10 mouse cellular contexts compared by ENCODE assay signal in genomic region chr10:128335582-128335981, GRCm38 (mm10). TPM values are rescaled to one million over a fixed set of nuclear protein-coding genes. Genes with fewer than 3 reads are reported as not detected.
A peak's percentile ranks its signal among the peaks of the same experiment; 100 is the strongest.
DNase-seq lines count a peak whose midpoint lies in the region; ATAC-seq and TF ChIP-seq lines count a peak whose summit lies in the region.
"Had no signal": no experiment of that assay in that cellular context is flagged by ENCODE, and none has a peak within 500 bp of the region (broad histone marks: within the 10 kb centered on the region; RNA-seq: fewer than 3 reads in every experiment).

No protein-coding gene starts in this region.

- no peaks in the 10 kb centered on the region for H3K36me3 ChIP-seq in kidney, adult 2 months (ENCODE audit: control insufficient read depth, insufficient read depth, low read length)
- no peaks in the 10 kb centered on the region for H3K36me3 ChIP-seq in kidney, embryonic 16.5 days (ENCODE audit: insufficient read depth, low read length)
- H3K36me3 ChIP-seq in heart, postnatal 0 days (replicated peaks; ENCODE audit: control insufficient read depth, insufficient read depth, low read length) = no peaks in the 10 kb centered on the region

- intact Hi-C loops in left cerebral cortex, postnatal 4 days (cut with DNase I) = no loop called here

- H3K9ac ChIP-seq in kidney, embryonic 16.5 days (replicated peaks; ENCODE audit: low read length) = no peak overlapping the region
- H3K9ac ChIP-seq in heart, postnatal 0 days (replicated peaks; ENCODE audit: low read depth, low read length) = no peak overlapping the region
- H3K9ac ChIP-seq: embryonic facial prominence, embryonic 13.5 days had no signal

- peak; percentile 84 for DNase-seq in kidney, adult 2 months
- DNase-seq in adipocyte (ENCODE audit: low spot score) = peak; percentile 81
- peak; percentile 83 for DNase-seq in embryo, embryonic 10 days (ENCODE audit: low spot score)
- DNase-seq in heart, postnatal 0 days (ENCODE audit: low spot score) = peak; percentile 79
- peak; percentile 75 for DNase-seq in left cerebral cortex, postnatal 4 days
- DNase-seq in natural killer cell, adult 2 months (ENCODE audit: low spot score in 2 of 2) = peak; percentile 73 to 86
- DNase-seq in thymus, postnatal 0 days (ENCODE audit: low spot score) = peak; percentile 87

- no peak overlapping the region for H3K4me2 ChIP-seq in kidney, embryonic 16.5 days (replicated peaks; ENCODE audit: low read depth, low read length)
- no peak overlapping the region for H3K4me2 ChIP-seq in heart, postnatal 0 days (ENCODE audit: low read depth, low read length)
- H3K4me2 ChIP-seq: embryonic facial prominence, embryonic 13.5 days had no signal

- no peaks in the 10 kb centered on the region for H3K9me3 ChIP-seq in kidney, embryonic 16.5 days (ENCODE audit: low read length)
- H3K9me3 ChIP-seq in heart, postnatal 0 days (replicated peaks; ENCODE audit: control insufficient read depth, low read length) = no peaks in the 10 kb centered on the region
- H3K9me3 ChIP-seq: embryonic facial prominence, embryonic 13.5 days; megakaryocyte, embryonic 14.5 days had no signal

- H3K27ac ChIP-seq in kidney, adult 2 months (ENCODE audit: insufficient read depth, low read depth, low read length) = peak overlapping the region; percentile 88
- no peak overlapping the region for H3K27ac ChIP-seq in kidney, embryonic 16.5 days (ENCODE audit: low read length)
- H3K27ac ChIP-seq in heart, postnatal 0 days (ENCODE audit: low read depth) = peak overlapping the region; percentile 97; the same call in 1 of the 2 replicates
- H3K27ac ChIP-seq: embryonic facial prominence, embryonic 13.5 days had no signal

- peak; percentile 80 for TF ChIP-seq CTCF in kidney, adult 2 months (conservative IDR thresholded peaks at IDR 0.05; ENCODE audit: insufficient read depth, insufficient read length, low read depth, low read length)
- peak; percentile 83 for TF ChIP-seq CTCF in heart, postnatal 0 days (IDR thresholded peaks at IDR 0.05; ENCODE audit: low read depth)

- 2% methylated on average over 4 of the region's 4 CpGs for WGBS in kidney, adult 2 months
- WGBS in kidney, embryonic 16.5 days = 1% methylated on average over 4 of the region's 4 CpGs
- WGBS in heart, postnatal 0 days = 2% methylated on average over 4 of the region's 4 CpGs

- no peak for ATAC-seq in kidney, embryonic 16.5 days (ENCODE audit: low FRiP score, low TSS enrichment)
- ATAC-seq in heart, postnatal 0 days (ENCODE audit: insufficient read depth, low read depth) = no peak

- TF ChIP-seq POLR2A in kidney, adult 2 months (IDR thresholded peaks at IDR 0.05; ENCODE audit: low read depth, low read length) = no peak

- no peak for TF ChIP-seq EP300 in heart, postnatal 0 days (IDR thresholded peaks at IDR 0.05; ENCODE audit: low read depth)

- no peak overlapping the region for H3K4me3 ChIP-seq in kidney, adult 2 months (ENCODE audit: insufficient read depth, low read depth, low read length)
- H3K4me3 ChIP-seq in kidney, embryonic 16.5 days (ENCODE audit: low read length) = no peak overlapping the region
- no peak overlapping the region for H3K4me3 ChIP-seq in heart, postnatal 0 days (ENCODE audit: low read depth, low read length)
- H3K4me3 ChIP-seq: embryonic facial prominence, embryonic 13.5 days; megakaryocyte, embryonic 14.5 days had no signal

- H3K4me1 ChIP-seq in kidney, adult 2 months (ENCODE audit: control insufficient read depth, insufficient read depth, low read length) = peaks cover 19% of the 10 kb centered on the region
- peaks cover 21% of the 10 kb centered on the region for H3K4me1 ChIP-seq in kidney, embryonic 16.5 days (ENCODE audit: insufficient read depth, low read length)
- peaks cover 31% of the 10 kb centered on the region for H3K4me1 ChIP-seq in heart, postnatal 0 days (ENCODE audit: control insufficient read depth, insufficient read depth)

- no peaks in the 10 kb centered on the region for H3K27me3 ChIP-seq in kidney, adult 2 months (replicated peaks; ENCODE audit: control insufficient read depth, insufficient read depth, low read length)
- no peaks in the 10 kb centered on the region for H3K27me3 ChIP-seq in kidney, embryonic 16.5 days (ENCODE audit: insufficient read depth, low read length)
- no peaks in the 10 kb centered on the region for H3K27me3 ChIP-seq in heart, postnatal 0 days (ENCODE audit: control insufficient read depth, insufficient read depth, low read length)
- H3K27me3 ChIP-seq: embryonic facial prominence, embryonic 13.5 days; megakaryocyte, embryonic 14.5 days had no signal

RNA-seq across cellular contexts. Expression of gene Cs, which starts 2.0 kb away (rescaled TPM):
- 252 and 273 TPM in 2 replicates for polyA plus RNA-seq in kidney, adult 2 months (2012; rRNA removed)
- 238 and 244 TPM in 2 replicates for polyA plus RNA-seq in kidney, embryonic 16.5 days (2015; fragmentation: Nextera tagmentation; extraction: Ambion mirVana)
- 796 and 830 TPM in 2 replicates for total RNA-seq in heart, postnatal 0 days (2014; rRNA removed; ENCODE audit: low replicate concordance)
- polyA plus RNA-seq in heart, postnatal 0 days (2015; fragmentation: Nextera tagmentation; extraction: Ambion mirVana) = 590 and 625 TPM in 2 replicates
- 100 to 1,000 TPM; 236 to 250 TPM for total RNA-seq in left cerebral cortex, postnatal 4 days (2021)
- 154 and 157 TPM in 2 replicates for polyA plus RNA-seq in thymus, postnatal 0 days (2015; fragmentation: Nextera tagmentation; extraction: Ambion mirVana)

RNA-seq across cellular contexts. Expression of gene Cnpy2, which starts 13.3 kb away (rescaled TPM):
- 90.8 and 118 TPM in 2 replicates for polyA plus RNA-seq in kidney, adult 2 months (2012; rRNA removed)
- polyA plus RNA-seq in kidney, embryonic 16.5 days (2015; fragmentation: Nextera tagmentation; extraction: Ambion mirVana) = 343 and 370 TPM in 2 replicates
- 24.7 and 49.9 TPM in 2 replicates for total RNA-seq in heart, postnatal 0 days (2014; rRNA removed; ENCODE audit: low replicate concordance)
- 170 and 190 TPM in 2 replicates for polyA plus RNA-seq in heart, postnatal 0 days (2015; fragmentation: Nextera tagmentation; extraction: Ambion mirVana)
- total RNA-seq in left cerebral cortex, postnatal 4 days (2021) = 10 to 100 TPM; 81.0 to 86.0 TPM
- polyA plus RNA-seq in thymus, postnatal 0 days (2015; fragmentation: Nextera tagmentation; extraction: Ambion mirVana) = 223 and 247 TPM in 2 replicates

RNA-seq across cellular contexts. Expression of gene Pan2, which starts 32.4 kb away (rescaled TPM):
- 18.1 and 21.1 TPM in 2 replicates for polyA plus RNA-seq in kidney, adult 2 months (2012; rRNA removed)
- polyA plus RNA-seq in kidney, embryonic 16.5 days (2015; fragmentation: Nextera tagmentation; extraction: Ambion mirVana) = 42.0 and 45.0 TPM in 2 replicates
- total RNA-seq in heart, postnatal 0 days (2014; rRNA removed; ENCODE audit: low replicate concordance) = 19.6 and 24.1 TPM in 2 replicates
- polyA plus RNA-seq in heart, postnatal 0 days (2015; fragmentation: Nextera tagmentation; extraction: Ambion mirVana) = 12.5 and 13.4 TPM in 2 replicates
- total RNA-seq in left cerebral cortex, postnatal 4 days (2021) = 10 to 100 TPM; 19.9 to 22.4 TPM
- 26.2 and 31.8 TPM in 2 replicates for polyA plus RNA-seq in thymus, postnatal 0 days (2015; fragmentation: Nextera tagmentation; extraction: Ambion mirVana)

RNA-seq across cellular contexts. Expression of gene Coq10a, which starts 33.2 kb away (rescaled TPM):
- polyA plus RNA-seq in kidney, adult 2 months (2012; rRNA removed) = 58.7 and 72.3 TPM in 2 replicates
- 4.1 and 10.9 TPM in 2 replicates for polyA plus RNA-seq in kidney, embryonic 16.5 days (2015; fragmentation: Nextera tagmentation; extraction: Ambion mirVana)
- 35.2 and 36.9 TPM in 2 replicates for total RNA-seq in heart, postnatal 0 days (2014; rRNA removed; ENCODE audit: low replicate concordance)
- polyA plus RNA-seq in heart, postnatal 0 days (2015; fragmentation: Nextera tagmentation; extraction: Ambion mirVana) = 52.9 and 61.2 TPM in 2 replicates
- total RNA-seq in left cerebral cortex, postnatal 4 days (2021) = 10 to 100 TPM; 57.7 to 58.1 TPM
- 17.1 and 21.8 TPM in 2 replicates for polyA plus RNA-seq in thymus, postnatal 0 days (2015; fragmentation: Nextera tagmentation; extraction: Ambion mirVana)

RNA-seq across cellular contexts. Expression of gene Il23a, which starts 37.0 kb away (rescaled TPM):
- polyA plus RNA-seq in kidney, adult 2 months (2012; rRNA removed) = 0.05 and 0.10 TPM in 2 replicates
- 0.15 and 0.35 TPM in 2 replicates for polyA plus RNA-seq in kidney, embryonic 16.5 days (2015; fragmentation: Nextera tagmentation; extraction: Ambion mirVana)
- total RNA-seq in heart, postnatal 0 days (2014; rRNA removed; ENCODE audit: low replicate concordance) = 6.6 and 6.8 TPM in 2 replicates
- 4.7 and 5.2 TPM in 2 replicates for polyA plus RNA-seq in heart, postnatal 0 days (2015; fragmentation: Nextera tagmentation; extraction: Ambion mirVana)
- total RNA-seq in left cerebral cortex, postnatal 4 days (2021) = not detected
- 2.5 and 3.1 TPM in 2 replicates for polyA plus RNA-seq in thymus, postnatal 0 days (2015; fragmentation: Nextera tagmentation; extraction: Ambion mirVana)
